Mouse (Mus musculus) kidney, embryonic 16.5 days (tissue): ENCODE measurements around the gene Srprb. TPM values are rescaled to one million over a fixed set of nuclear protein-coding genes. Genes with fewer than 3 reads are reported as not detected.

Source experiments
- ATAC-seq: fragments of 200-750 bp; cut with Nextera tagmentation; 2 replicates; pipeline ENCODE4 v1.8.0; 2017; ENCODE audit warnings: moderate TSS enrichment; ENCODE audit not compliant: low FRiP score, low TSS enrichment
- H3K27ac ChIP-seq: fragments of 300-500 bp; sonication (generic); 2 replicates; pipeline ENCODE4 v1.5.1; 2014; ENCODE audit warnings: low read length
- H3K27me3 ChIP-seq: fragments of 300-500 bp; sonication (generic); 2 replicates; pipeline ENCODE4 v1.6.1; 2014; ENCODE audit warnings: low read length, control low read depth, mixed read lengths; ENCODE audit not compliant: insufficient read depth
- H3K36me3 ChIP-seq: fragments of 300-500 bp; sonication (generic); 2 replicates; pipeline ENCODE4 v1.6.1; 2014; ENCODE audit warnings: low read length, control low read depth, mixed read lengths; ENCODE audit not compliant: insufficient read depth
- H3K4me1 ChIP-seq: fragments of 300-500 bp; sonication (generic); 2 replicates; pipeline ENCODE4 v1.6.1; 2014; ENCODE audit warnings: low read length, control low read depth, mixed read lengths; ENCODE audit not compliant: insufficient read depth
- H3K4me2 ChIP-seq: fragments of 300-500 bp; sonication (generic); replicated peaks from 2 replicates; pipeline ENCODE4 v1.6.1; 2014; ENCODE audit warnings: low read depth, low read length
- H3K4me3 ChIP-seq: fragments of 300-500 bp; sonication (generic); 2 replicates; pipeline ENCODE4 v1.5.1; 2014; ENCODE audit warnings: mild to moderate bottlenecking, low read length
- H3K9ac ChIP-seq: fragments of 300-500 bp; sonication (generic); replicated peaks from 2 replicates; pipeline ENCODE4 v1.6.1; 2014; ENCODE audit warnings: low read length
- H3K9me3 ChIP-seq: fragments of 300-500 bp; sonication (generic); 2 replicates; pipeline ENCODE4 v1.6.1; 2016; ENCODE audit warnings: low read length, control low read depth
- WGBS: fragments of 180-500 bp; shearing (Covaris S2); extraction: QIAGEN DNeasy Blood & Tissue Kit; methylation state at CpG from one replicate; pipeline ENCODE4 v1.1.7; 2014; 5-methylcytosine and 5-hydroxymethylcytosine counted together
- polyA plus RNA-seq: library from polyadenylated mRNA; unstranded; fragments of >200 nt; fragmentation: Nextera tagmentation; extraction: Ambion mirVana; gene quantifications from 2 replicates; pipeline ENCODE4 v1.2.1, GENCODE M21; 2015

Srprb gene
- polyA plus RNA-seq, 1 experiment from 2014 or later = 76.4 TPM

GRCm38 (mm10) chr9:103149074-103149799, 52.7 kb downstream of the Srprb start:
- WGBS = 80% methylated on average over 12 of the region's 12 CpGs
- no peak overlapping the region for H3K9ac ChIP-seq
- H3K27ac ChIP-seq = no peak overlapping the region
- no peak for ATAC-seq
- no peak overlapping the region for H3K4me2 ChIP-seq
- H3K4me1 ChIP-seq = no peaks in the 10 kb centered on the region
- no peaks in the 10 kb centered on the region for H3K9me3 ChIP-seq
- no peak overlapping the region for H3K4me3 ChIP-seq
- no peaks in the 10 kb centered on the region for H3K27me3 ChIP-seq
- H3K36me3 ChIP-seq = no peaks in the 10 kb centered on the region

- Histone ChIP-seq H3K4me1 (no peaks in the 10 kb centered on the region), H3K27me3 (no peaks in the 10 kb centered on the region), H3K9me3 (no peaks in the 10 kb centered on the region), H3K36me3 (no peaks in the 10 kb centered on the region), H3K27ac (no peak overlapping the region), H3K4me3 (no peak overlapping the region), H3K4me2 (no peak overlapping the region), H3K9ac (no peak overlapping the region)
- 73% methylated on average over 13 of the region's 13 CpGs for WGBS
- no peak for ATAC-seq
These were observed 54.8 kb downstream of the Srprb start for GRCm38 (mm10) chr9:103147103-103147502.

- ATAC-seq = peak; percentile 39; the same call in 1 of the 2 replicates
- Histone ChIP-seq H3K27ac (no peak overlapping the region), H3K27me3 (no peaks in the 10 kb centered on the region), H3K36me3 (0 out of 2 replicates have a peak, but pooled peaks cover under 1% of the 10 kb centered on the region), H3K4me1 (no peaks in the 10 kb centered on the region), H3K4me2 (no peak overlapping the region; the same call in 1 of the 2 replicates), H3K9me3 (no peaks in the 10 kb centered on the region), H3K4me3 (no peak overlapping the region), H3K9ac (no peak overlapping the region)
- 36% methylated on average over 9 of the region's 9 CpGs for WGBS
These were observed 55.2 kb downstream of the Srprb start for GRCm38 (mm10) chr9:103146703-103147102.

- H3K27me3 ChIP-seq = no peaks in the 10 kb centered on the region
- no peak overlapping the region for H3K4me2 ChIP-seq
- H3K9ac ChIP-seq = no peak overlapping the region
- 85% methylated on average over 10 of the region's 10 CpGs for WGBS
- H3K9me3 ChIP-seq = no peaks in the 10 kb centered on the region
- no peak overlapping the region for H3K4me3 ChIP-seq
- H3K36me3 ChIP-seq = 0 out of 2 replicates have a peak, but pooled peaks cover 2% of the 10 kb centered on the region
- H3K4me1 ChIP-seq = no peaks in the 10 kb centered on the region
- ATAC-seq = no peak
- no peak overlapping the region for H3K27ac ChIP-seq
These were observed 55.7 kb downstream of the Srprb start for GRCm38 (mm10) chr9:103146257-103146656.

- no peak overlapping the region for H3K4me3 ChIP-seq
- H3K27me3 ChIP-seq = no peaks in the 10 kb centered on the region
- H3K9me3 ChIP-seq = no peaks in the 10 kb centered on the region
- no peak for ATAC-seq
- no peak overlapping the region for H3K9ac ChIP-seq
- no peaks in the 10 kb centered on the region for H3K4me1 ChIP-seq
- WGBS = 57% methylated on average over 5 of the region's 5 CpGs
- 0 out of 2 replicates have a peak, but pooled peaks cover 2% of the 10 kb centered on the region for H3K36me3 ChIP-seq
- H3K4me2 ChIP-seq = no peak overlapping the region
- H3K27ac ChIP-seq = no peak overlapping the region
These were observed 56.6 kb downstream of the Srprb start for GRCm38 (mm10) chr9:103145351-103145750.

- Histone ChIP-seq H3K4me1 (no peaks in the 10 kb centered on the region), H3K36me3 (0 out of 2 replicates have a peak, but pooled peaks cover 2% of the 10 kb centered on the region), H3K4me2 (no peak overlapping the region), H3K27me3 (no peaks in the 10 kb centered on the region), H3K27ac (no peak overlapping the region), H3K9me3 (no peaks in the 10 kb centered on the region), H3K9ac (no peak overlapping the region), H3K4me3 (no peak overlapping the region)
- 47% methylated on average over 4 of the region's 4 CpGs for WGBS
- ATAC-seq = no peak
These were observed 58.1 kb downstream of the Srprb start for GRCm38 (mm10) chr9:103143881-103144280.

GRCm38 (mm10) chr9:103141266-103141665, 60.7 kb downstream of the Srprb start:
- Histone ChIP-seq H3K27ac (no peak overlapping the region), H3K4me3 (no peak overlapping the region), H3K4me2 (no peak overlapping the region), H3K9ac (no peak overlapping the region), H3K27me3 (no peaks in the 10 kb centered on the region), H3K36me3 (0 out of 2 replicates have a peak, but pooled peaks cover 2% of the 10 kb centered on the region), H3K4me1 (no peaks in the 10 kb centered on the region), H3K9me3 (no peaks in the 10 kb centered on the region)
- no peak for ATAC-seq
- WGBS = 56% methylated on average over 7 of the region's 7 CpGs

- Histone ChIP-seq H3K27me3 (no peaks in the 10 kb centered on the region), H3K4me3 (no peak overlapping the region), H3K27ac (no peak overlapping the region), H3K4me2 (no peak overlapping the region), H3K9ac (no peak overlapping the region), H3K4me1 (no peaks in the 10 kb centered on the region), H3K9me3 (no peaks in the 10 kb centered on the region), H3K36me3 (0 out of 2 replicates have a peak, but pooled peaks cover 2% of the 10 kb centered on the region)
- 79% methylated on average over 6 of the region's 6 CpGs for WGBS
- ATAC-seq = no peak
These were observed 61.6 kb downstream of the Srprb start for GRCm38 (mm10) chr9:103140384-103140783.

GRCm38 (mm10) chr9:103139481-103139880, 62.5 kb downstream of the Srprb start:
- H3K4me2 ChIP-seq = no peak overlapping the region
- 0 out of 2 replicates have a peak, but pooled peaks cover 2% of the 10 kb centered on the region for H3K36me3 ChIP-seq
- WGBS = 57% methylated on average over 6 of the region's 6 CpGs
- no peak for ATAC-seq
- no peak overlapping the region for H3K4me3 ChIP-seq
- no peak overlapping the region for H3K27ac ChIP-seq
- H3K9me3 ChIP-seq = no peaks in the 10 kb centered on the region
- no peaks in the 10 kb centered on the region for H3K4me1 ChIP-seq
- no peaks in the 10 kb centered on the region for H3K27me3 ChIP-seq
- no peak overlapping the region for H3K9ac ChIP-seq
